Mouse (Mus musculus) spleen, embryonic (tissue): Measurements from ENCODE around the gene Krtap5-4.
"Not testable (repeated sequence)": the region's sequence is repeated elsewhere in the genome, so short reads cannot be mapped to it uniquely, and the experiment has no call there.

Source experiments
- CTCF ChIA-PET: fragments of 350-600 bp; sonication (Branson Sonifier 250); formaldehyde crosslinking; loops from one replicate; lab custom pipeline; 2022; lab: Charles Lee

Gene Krtap5-4

GRCm38 (mm10) chr7:142303249-142303648, at the start of gene Krtap5-4:
Gene Krtap5-4 (plus strand): TSS chr7:142303549.
- CTCF ChIA-PET: no interaction called here

GRCm38 (mm10) chr7:142255517-142255916, 47.8 kb upstream of the Krtap5-4 start:
- CTCF ChIA-PET: no interaction called here

GRCm38 (mm10) chr7:142258254-142258653, 45.1 kb upstream of the Krtap5-4 start, which contains the start of gene Gm2431:
Gene Gm2431 (minus strand): TSS chr7:142258354.
- CTCF ChIA-PET: not testable (repeated sequence)

- CTCF ChIA-PET: not testable (repeated sequence)
These were observed 29.1 kb upstream of the Krtap5-4 start, which contains the start of gene Gm4559 for GRCm38 (mm10) chr7:142274263-142274662. Gene Gm4559 (minus strand): TSS chr7:142274363.

- CTCF ChIA-PET: interaction anchor here (0.6 kb wide), 1 partner anchor 382 kb away, joined by 5 read pairs; no protein-coding TSS in a partner anchor
These were observed 25.2 kb upstream of the Krtap5-4 start for GRCm38 (mm10) chr7:142278183-142278582.

GRCm38 (mm10) chr7:142279291-142279690, 24.1 kb upstream of the Krtap5-4 start:
- CTCF ChIA-PET: not testable (repeated sequence)

GRCm38 (mm10) chr7:142282847-142283246, 20.5 kb upstream of the Krtap5-4 start:
- CTCF ChIA-PET: interaction anchor here (0.7 kb wide), 1 partner anchor 12 kb away, joined by 3 read pairs; no protein-coding TSS in a partner anchor

- CTCF ChIA-PET: interaction anchor here (0.6 kb wide), 1 partner anchor 102 kb away, joined by 3 read pairs; no protein-coding TSS in a partner anchor
These were observed 19.2 kb upstream of the Krtap5-4 start for GRCm38 (mm10) chr7:142284023-142284591.

GRCm38 (mm10) chr7:142284615-142285080, 18.7 kb upstream of the Krtap5-4 start:
- CTCF ChIA-PET: no interaction called here

GRCm38 (mm10) chr7:142285130-142285835, 18.1 kb upstream of the Krtap5-4 start:
- CTCF ChIA-PET: no interaction called here

- CTCF ChIA-PET: not testable (repeated sequence)
These were observed 17.3 kb upstream of the Krtap5-4 start for GRCm38 (mm10) chr7:142285910-142286612.

- CTCF ChIA-PET: not testable (repeated sequence)
These were observed 9.5 kb upstream of the Krtap5-4 start for GRCm38 (mm10) chr7:142293851-142294250.

GRCm38 (mm10) chr7:142295418-142295817, 7.9 kb upstream of the Krtap5-4 start:
- CTCF ChIA-PET: no interaction called here

GRCm38 (mm10) chr7:142296108-142296507, 7.2 kb upstream of the Krtap5-4 start:
- CTCF ChIA-PET: not testable (repeated sequence)

- CTCF ChIA-PET: not testable (repeated sequence)
These were observed 6.3 kb upstream of the Krtap5-4 start, which contains the start of gene Krtap5-1 for GRCm38 (mm10) chr7:142297018-142297417. Gene Krtap5-1 (minus strand): TSS chr7:142297118.

GRCm38 (mm10) chr7:142303929-142304328, 580 bp downstream of the Krtap5-4 start:
- CTCF ChIA-PET: interaction anchor here (0.6 kb wide), 1 partner anchor 11 kb away, joined by 3 read pairs; no protein-coding TSS in a partner anchor

GRCm38 (mm10) chr7:142314600-142315285, 11.4 kb downstream of the Krtap5-4 start:
- CTCF ChIA-PET: no interaction called here

GRCm38 (mm10) chr7:142316558-142316957, 13.2 kb downstream of the Krtap5-4 start:
- CTCF ChIA-PET: interaction anchor here (0.9 kb wide), 1 partner anchor 263 kb away, joined by 3 read pairs; no protein-coding TSS in a partner anchor

GRCm38 (mm10) chr7:142317216-142317615, 13.9 kb downstream of the Krtap5-4 start:
- CTCF ChIA-PET: interaction anchor here (0.6 to 0.9 kb wide), 2 partner anchors 13 to 263 kb away, joined by 3 read pairs; no protein-coding TSS in a partner anchor

GRCm38 (mm10) chr7:142319124-142319523, 15.8 kb downstream of the Krtap5-4 start:
- CTCF ChIA-PET: no interaction called here

- CTCF ChIA-PET: interaction anchor here (0.7 kb wide), 1 partner anchor 14 kb away, joined by 4 read pairs; no protein-coding TSS in a partner anchor
These were observed 17.6 kb downstream of the Krtap5-4 start for GRCm38 (mm10) chr7:142320906-142321305.
